ENCODE assay signal across 8 mouse cellular contexts in the genomic region with DNA sequence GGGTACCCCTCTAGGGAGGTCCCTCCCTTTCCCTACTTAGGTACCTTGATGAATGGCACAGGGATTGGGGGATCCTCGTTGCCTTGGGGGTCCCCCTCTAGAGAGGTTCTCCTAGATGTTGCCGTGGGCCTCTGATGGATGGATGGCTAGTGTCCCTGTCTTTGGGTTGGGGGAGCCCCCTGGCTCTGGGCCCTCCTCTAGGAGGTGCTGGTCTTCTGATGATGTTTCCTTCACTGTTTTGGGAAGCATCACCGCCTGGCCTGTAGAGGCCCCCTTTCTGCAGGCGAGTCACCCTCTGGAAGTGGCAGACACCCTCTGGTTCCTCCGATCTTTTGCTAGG. TPM values are rescaled to one million over a fixed set of nuclear protein-coding genes. Genes with fewer than 3 reads are reported as not detected.
DNase-seq lines count a peak whose midpoint lies in the region; ATAC-seq and TF ChIP-seq lines count a peak whose summit lies in the region.

No protein-coding gene starts in this region.

- peak overlapping the region; percentile 95 for H3K4me2 ChIP-seq in heart, embryonic 16.5 days (ENCODE audit: low read depth, low read length)
- H3K4me2 ChIP-seq in liver, embryonic 16.5 days (ENCODE audit: low read depth, low read length): peak overlapping the region; percentile 98

- no peak for TF ChIP-seq CTCF in C2C12 (IDR thresholded peaks at IDR 0.05; ENCODE audit: control insufficient read depth, insufficient read depth, insufficient read length)

- H3K9ac ChIP-seq in heart, embryonic 16.5 days (ENCODE audit: low read length): peak overlapping the region; percentile 85
- peak overlapping the region; percentile 88 for H3K9ac ChIP-seq in liver, embryonic 16.5 days (ENCODE audit: low read depth, low read length)

- H3K79me2 ChIP-seq in C2C12 (ENCODE audit: control insufficient read depth, insufficient read depth): peaks cover 56% of the 10 kb centered on the region

- H3K9me3 ChIP-seq in heart, embryonic 16.5 days (replicated peaks; ENCODE audit: control insufficient read depth, low read length): no peaks in the 10 kb centered on the region
- H3K9me3 ChIP-seq in liver, embryonic 16.5 days (replicated peaks; ENCODE audit: control insufficient read depth, low read length): no peaks in the 10 kb centered on the region

- H3K4me1 ChIP-seq in heart, embryonic 16.5 days (ENCODE audit: control insufficient read depth, insufficient read depth, low read length): peaks cover 12% of the 10 kb centered on the region
- peaks cover 21% of the 10 kb centered on the region for H3K4me1 ChIP-seq in liver, embryonic 16.5 days (ENCODE audit: control insufficient read depth, low read depth, low read length)

- ATAC-seq in heart, embryonic 16.5 days (replicated peaks; ENCODE audit: extremely low read depth, insufficient read depth, low FRiP score): no peak; the same call in 1 of the 2 replicates
- no peak; the same call in 1 of the 2 replicates for ATAC-seq in liver, embryonic 16.5 days (ENCODE audit: low read depth)

- DNase-seq in kidney, adult 11 months: peak; percentile 44
- no peak for DNase-seq in kidney, adult 18-20 months
- peak; percentile 50 for DNase-seq in cerebellum, adult 8-10 months
- no peak for DNase-seq in urinary bladder, adult 18-20 months (ENCODE audit: low spot score in 2 of 2)
- DNase-seq in natural killer cell, adult 2 months (ENCODE audit: low spot score in 2 of 2): no peak

- peak overlapping the region; percentile 80 for H3K4me3 ChIP-seq in C2C12 (ENCODE audit: insufficient read depth, poor library complexity, severe bottlenecking)
- peak overlapping the region; percentile 86 for H3K4me3 ChIP-seq in heart, embryonic 16.5 days (ENCODE audit: low read length)
- H3K4me3 ChIP-seq in liver, embryonic 16.5 days (ENCODE audit: low read depth, low read length): peak overlapping the region; percentile 82

- 19% methylated on average over 5 of the region's 5 CpGs for WGBS in heart, embryonic 16.5 days
- WGBS in liver, embryonic 16.5 days (ENCODE audit: insufficient replicate concordance): 23% methylated on average over 5 of the region's 5 CpGs

- H3ac ChIP-seq in C2C12 (ENCODE audit: control insufficient read depth, insufficient read length, low read depth): peak overlapping the region; percentile 70

- H3K36me3 ChIP-seq in C2C12 (ENCODE audit: control insufficient read depth, insufficient read depth): peaks cover 27% of the 10 kb centered on the region
- no peaks in the 10 kb centered on the region for H3K36me3 ChIP-seq in heart, embryonic 16.5 days (ENCODE audit: control insufficient read depth, insufficient read depth)
- H3K36me3 ChIP-seq in liver, embryonic 16.5 days (ENCODE audit: control insufficient read depth, insufficient read depth): no peaks in the 10 kb centered on the region

- H3K79me3 ChIP-seq in C2C12 (ENCODE audit: low read depth): peaks cover 48% of the 10 kb centered on the region

- H3K27me3 ChIP-seq in C2C12 (ENCODE audit: control insufficient read depth, insufficient read depth, insufficient read length): no peaks in the 10 kb centered on the region
- no peaks in the 10 kb centered on the region for H3K27me3 ChIP-seq in heart, embryonic 16.5 days (ENCODE audit: control insufficient read depth, insufficient read depth, low read length)
- no peaks in the 10 kb centered on the region for H3K27me3 ChIP-seq in liver, embryonic 16.5 days (ENCODE audit: control insufficient read depth, insufficient read depth, low read depth, low read length)

- H3K27ac ChIP-seq in heart, embryonic 16.5 days (ENCODE audit: low read length): no peak overlapping the region; the same call in 1 of the 2 replicates
- H3K27ac ChIP-seq in liver, embryonic 16.5 days (ENCODE audit: low read length): peak overlapping the region; percentile 4; the same call in 1 of the 2 replicates

TF ChIP-seq in C2C12, 6 proteins besides CTCF, POLR2A, EP300 and RAD21:
- TF ChIP-seq CEBPB (IDR thresholded peaks at IDR 0.05; ENCODE audit: low read depth) (no peak), MAX (IDR thresholded peaks at IDR 0.05) (no peak), USF1 (IDR thresholded peaks at IDR 0.05; ENCODE audit: low read depth) (no peak), MYOD1 (IDR thresholded peaks at IDR 0.05; ENCODE audit: control insufficient read depth, insufficient read length, low read depth) (no peak), FOSL1 (IDR thresholded peaks at IDR 0.05; ENCODE audit: insufficient read depth, low read length, poor library complexity, severe bottlenecking) (no peak), MYOG (IDR thresholded peaks at IDR 0.05; ENCODE audit: control insufficient read depth, extremely low read depth, insufficient read length) (no peak)

RNA-seq across cellular contexts. Expression of gene Aacs, which starts 0.6 kb away (rescaled TPM):
- 53.3 TPM for polyA plus RNA-seq in C2C12 (2012; fragmentation: generic; extraction: Trizol)
- 15.6 and 16.7 TPM in 2 replicates for polyA plus RNA-seq in heart, embryonic 16.5 days (2015; fragmentation: Nextera tagmentation; extraction: Ambion mirVana)
- 16.6 and 20.6 TPM in 2 replicates for polyA plus RNA-seq in liver, embryonic 16.5 days (2015; fragmentation: Nextera tagmentation; extraction: Ambion mirVana)

RNA-seq across cellular contexts. Expression of gene Bri3bp, which starts 34.9 kb away (rescaled TPM):
- 29.4 TPM for polyA plus RNA-seq in C2C12 (2012; fragmentation: generic; extraction: Trizol)
- polyA plus RNA-seq in heart, embryonic 16.5 days (2015; fragmentation: Nextera tagmentation; extraction: Ambion mirVana): 44.1 and 45.2 TPM in 2 replicates
- polyA plus RNA-seq in liver, embryonic 16.5 days (2015; fragmentation: Nextera tagmentation; extraction: Ambion mirVana): 18.4 and 20.3 TPM in 2 replicates

RNA-seq across cellular contexts. Expression of gene Dhx37, which starts 42.3 kb away (rescaled TPM):
- 25.2 TPM for polyA plus RNA-seq in C2C12 (2012; fragmentation: generic; extraction: Trizol)
- polyA plus RNA-seq in heart, embryonic 16.5 days (2015; fragmentation: Nextera tagmentation; extraction: Ambion mirVana): 8.5 and 10.5 TPM in 2 replicates
- polyA plus RNA-seq in liver, embryonic 16.5 days (2015; fragmentation: Nextera tagmentation; extraction: Ambion mirVana): 4.0 and 4.2 TPM in 2 replicates

RNA-seq across cellular contexts. Expression of gene Tmem132b, which starts 55.3 kb away (rescaled TPM):
- polyA plus RNA-seq in C2C12 (2012; fragmentation: generic; extraction: Trizol): under 0.01 TPM
- 0.01 TPM in 1 of 2 replicates, not detected in the other for polyA plus RNA-seq in heart, embryonic 16.5 days (2015; fragmentation: Nextera tagmentation; extraction: Ambion mirVana)
- polyA plus RNA-seq in liver, embryonic 16.5 days (2015; fragmentation: Nextera tagmentation; extraction: Ambion mirVana): not detected in 2 replicates

Comparison
In these comparisons a context has a peak if more than half of its experiments do, and no peak if none do; other contexts are left out.
1. DNase-seq: peak in kidney, adult 11 months (single experiment) and cerebellum, adult 8-10 months (single experiment); none in kidney, adult 18-20 months (single experiment), urinary bladder, adult 18-20 months (0 of 2) and natural killer cell, adult 2 months (0 of 2).
2. Peak in every context shown above with its lines, with median percentiles within 50 percentile points of each other: H3K4me3 ChIP-seq.